Mouse (Mus musculus) regulatory T cell (primary cell): ENCODE results near the gene Olfr324.

Experiments
- in situ Hi-C: fragments of 300-600 bp; cut with MboI, MseI; formaldehyde crosslinking; loops from one replicate; pipeline ENCODE4 v1.15.1; 2025; ENCODE audit warnings: high pct_unique_total_duplicates

The Olfr324 gene

GRCm38 (mm10) chr11:58634878-58635277 is 40.0 kb downstream of the Olfr324 start:
- in situ Hi-C loops: no loop called here

- in situ Hi-C loops: no loop called here
Observed at GRCm38 (mm10) chr11:58636376-58636977, 41.6 kb downstream of the Olfr324 start.

GRCm38 (mm10) chr11:58638176-58638701 is 43.3 kb downstream of the Olfr324 start:
- in situ Hi-C loops: no loop called here

- in situ Hi-C loops: loop anchor here (10.0 kb wide), 1 partner anchor 386 kb away; no protein-coding TSS in a partner anchor
Observed at GRCm38 (mm10) chr11:58640272-58640867, 45.5 kb downstream of the Olfr324 start, which contains the start of gene Trim58. Gene Trim58, plus strand, starts transcription at chr11:58640465.

GRCm38 (mm10) chr11:58641057-58641456 is 46.1 kb downstream of the Olfr324 start:
- in situ Hi-C loops: loop anchor here (10.0 kb wide), 1 partner anchor 386 kb away; no protein-coding TSS in a partner anchor

- in situ Hi-C loops: loop anchor here (10.0 kb wide), 1 partner anchor 387 kb away; no protein-coding TSS in a partner anchor
Observed at GRCm38 (mm10) chr11:58641638-58642358, 46.9 kb downstream of the Olfr324 start.

- in situ Hi-C loops: loop anchor here (10.0 kb wide), 1 partner anchor 389 kb away; no protein-coding TSS in a partner anchor
Observed at GRCm38 (mm10) chr11:58643350-58643749, 48.4 kb downstream of the Olfr324 start.
